Mouse (Mus musculus) limb, embryonic 13.5 days (tissue): Measurements from ENCODE around the gene Olfr373. TPM values are rescaled to one million over a fixed set of nuclear protein-coding genes. Genes with fewer than 3 reads are reported as not detected.
"Not testable (repeated sequence)": the region's sequence is repeated elsewhere in the genome, so short reads cannot be mapped to it uniquely, and the experiment has no call there.

ENCODE experiments used
- ATAC-seq: fragments of 200-750 bp; cut with Nextera tagmentation; 2 replicates; pipeline ENCODE4 v1.8.0; 2017; ENCODE audit warnings: low read depth, moderate number of reproducible peaks, moderate TSS enrichment; ENCODE audit not compliant: low FRiP score
- H3K27ac ChIP-seq: fragments of 300-500 bp; sonication (generic); 2 replicates; pipeline ENCODE4 v1.5.1; 2015; ENCODE audit warnings: inconsistent platforms, mild to moderate bottlenecking, moderate library complexity
- H3K27me3 ChIP-seq: fragments of 300-500 bp; sonication (generic); 2 replicates; pipeline ENCODE4 v1.6.1; 2015; ENCODE audit warnings: mild to moderate bottlenecking, inconsistent platforms
- H3K36me3 ChIP-seq: fragments of 300-500 bp; sonication (generic); 2 replicates; pipeline ENCODE4 v1.6.1; 2015; ENCODE audit warnings: inconsistent platforms, mild to moderate bottlenecking, moderate library complexity
- H3K4me1 ChIP-seq: fragments of 300-500 bp; sonication (generic); 2 replicates; pipeline ENCODE4 v1.6.1; 2015; ENCODE audit warnings: inconsistent platforms
- H3K4me2 ChIP-seq: fragments of 300-500 bp; sonication (generic); replicated peaks from 2 replicates; pipeline ENCODE4 v1.6.1; 2015; ENCODE audit warnings: inconsistent platforms, mild to moderate bottlenecking, moderate library complexity
- H3K4me3 ChIP-seq: fragments of 300-500 bp; sonication (generic); 2 replicates; pipeline ENCODE4 v1.5.1; 2015; ENCODE audit warnings: moderate library complexity, mild to moderate bottlenecking, inconsistent platforms
- H3K9ac ChIP-seq: fragments of 300-500 bp; sonication (generic); 2 replicates; pipeline ENCODE4 v1.6.1; 2015; ENCODE audit warnings: mild to moderate bottlenecking, inconsistent platforms
- H3K9me3 ChIP-seq: fragments of 300-500 bp; sonication (generic); 2 replicates; pipeline ENCODE4 v1.6.1; 2016; ENCODE audit warnings: inconsistent platforms
- WGBS: fragments of 180-500 bp; shearing (Covaris S2); methylation state at CpG from one replicate; pipeline ENCODE4 v1.1.7; 2015; 5-methylcytosine and 5-hydroxymethylcytosine counted together
- polyA plus RNA-seq: library from polyadenylated mRNA; unstranded; fragments of >200 nt; fragmentation: Nextera tagmentation; extraction: Ambion mirVana; gene quantifications from 2 replicates; pipeline ENCODE4 v1.2.1, GENCODE M21; 2015

Olfr373 gene
- polyA plus RNA-seq, 1 experiment from 2014 or later = not detected

DNA sequence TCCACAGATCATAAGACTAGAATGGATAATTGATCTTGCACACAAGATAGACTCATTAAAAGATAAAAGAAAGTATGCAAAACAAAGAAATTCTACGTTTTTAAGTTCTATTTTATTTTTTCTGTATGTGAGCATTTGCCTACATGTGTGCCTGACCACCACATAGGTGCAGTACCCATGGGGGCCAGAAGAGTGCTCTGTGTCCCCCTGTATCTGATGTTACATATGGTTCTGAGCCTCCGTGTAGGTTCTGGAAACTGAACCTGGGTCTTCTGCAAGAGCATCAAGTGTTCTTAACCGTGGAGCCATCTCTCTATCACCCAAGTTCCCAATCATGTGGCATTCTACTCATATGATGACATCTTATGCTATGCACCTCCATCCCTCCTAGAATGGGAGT lies 29.5 kb downstream of the Olfr373 start:
- Histone ChIP-seq H3K9ac (no peak overlapping the region), H3K27me3 (no peaks in the 10 kb centered on the region), H3K9me3 (no peaks in the 10 kb centered on the region), H3K4me1 (no peaks in the 10 kb centered on the region), H3K4me2 (no peak overlapping the region), H3K36me3 (no peaks in the 10 kb centered on the region), H3K4me3 (no peak overlapping the region), H3K27ac (no peak overlapping the region)
- 69% methylated on average over 3 of the region's 3 CpGs for WGBS
- no peak for ATAC-seq

DNA sequence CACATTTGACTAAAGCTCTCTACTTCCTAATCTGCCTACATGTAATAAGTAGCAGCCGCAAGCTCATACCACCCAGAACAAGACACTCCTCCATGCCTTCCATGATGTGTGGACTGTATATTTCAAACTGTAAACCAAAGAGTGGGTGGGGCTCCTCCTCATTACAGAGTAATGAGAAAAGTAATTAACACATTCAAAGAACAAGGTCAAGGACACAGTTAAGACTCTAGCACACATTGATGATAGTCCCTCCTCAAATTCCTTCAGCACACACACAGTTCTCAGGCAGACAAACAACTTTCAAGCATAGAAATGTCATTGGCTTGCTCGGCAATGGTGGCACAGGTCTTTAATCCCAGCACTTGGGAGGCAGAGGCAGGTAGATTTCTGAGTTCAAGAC lies 32.2 kb downstream of the Olfr373 start:
- no peaks in the 10 kb centered on the region for H3K27me3 ChIP-seq
- no peaks in the 10 kb centered on the region for H3K4me1 ChIP-seq
- no peak for ATAC-seq
- H3K4me3 ChIP-seq = no peak overlapping the region
- H3K9me3 ChIP-seq = no peaks in the 10 kb centered on the region
- no peak overlapping the region for H3K4me2 ChIP-seq
- no peak overlapping the region for H3K27ac ChIP-seq
- 81% methylated on average over 2 of the region's 2 CpGs for WGBS
- no peak overlapping the region for H3K9ac ChIP-seq
- H3K36me3 ChIP-seq = no peaks in the 10 kb centered on the region

DNA sequence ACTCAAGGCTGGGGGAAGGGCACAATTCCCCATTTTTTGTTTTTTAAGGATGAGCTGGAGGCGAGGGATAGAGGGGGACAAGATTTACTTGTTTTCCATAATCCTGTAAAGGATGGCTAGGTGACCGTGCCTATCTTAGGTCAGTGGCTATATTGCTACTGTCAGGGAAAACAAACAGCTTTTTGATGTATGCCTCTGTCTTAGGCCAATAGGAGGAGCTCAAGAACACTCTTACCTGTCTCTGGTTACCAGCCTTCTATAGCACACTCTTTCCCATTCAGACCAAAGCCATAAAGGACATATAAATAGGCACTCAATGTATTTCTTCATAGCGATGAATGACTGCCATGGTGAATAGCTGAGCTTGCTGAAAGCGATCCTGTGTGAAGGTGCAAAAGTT lies 35.6 kb downstream of the Olfr373 start:
- Histone ChIP-seq H3K36me3 (no peaks in the 10 kb centered on the region), H3K4me2 (no peak overlapping the region), H3K27ac (no peak overlapping the region), H3K9me3 (no peaks in the 10 kb centered on the region), H3K27me3 (no peaks in the 10 kb centered on the region), H3K4me3 (no peak overlapping the region), H3K9ac (no peak overlapping the region), H3K4me1 (peaks cover 4% of the 10 kb centered on the region; the same call in 1 of the 2 replicates)
- WGBS = 47% methylated on average over 4 of the region's 4 CpGs
- ATAC-seq = no peak

DNA sequence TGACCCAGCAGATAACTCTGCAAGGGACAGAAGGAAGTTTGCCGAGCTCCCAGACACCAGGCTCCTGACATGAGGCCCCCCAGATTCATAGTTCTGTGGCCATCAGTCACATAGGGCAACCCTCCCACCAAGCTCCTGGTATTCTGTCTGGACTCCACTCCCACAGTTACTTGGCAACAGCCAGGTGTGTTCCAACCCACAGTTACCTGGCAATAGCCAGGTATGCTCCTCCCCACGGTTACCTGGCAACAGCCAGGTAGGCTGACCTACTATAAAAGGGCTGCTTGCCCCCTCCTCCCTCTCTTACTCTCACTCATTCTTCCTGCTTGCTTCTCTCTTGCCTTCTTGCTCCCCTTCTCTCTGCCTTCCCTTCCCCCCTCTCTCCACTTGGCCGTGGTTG lies 38.5 kb downstream of the Olfr373 start:
- not testable (repeated sequence) for H3K4me1 ChIP-seq, H3K27ac ChIP-seq, H3K9ac ChIP-seq, H3K27me3 ChIP-seq, ATAC-seq, H3K4me2 ChIP-seq, H3K4me3 ChIP-seq, H3K36me3 ChIP-seq, H3K9me3 ChIP-seq
- 54% methylated on average over 3 of the region's 3 CpGs for WGBS

DNA sequence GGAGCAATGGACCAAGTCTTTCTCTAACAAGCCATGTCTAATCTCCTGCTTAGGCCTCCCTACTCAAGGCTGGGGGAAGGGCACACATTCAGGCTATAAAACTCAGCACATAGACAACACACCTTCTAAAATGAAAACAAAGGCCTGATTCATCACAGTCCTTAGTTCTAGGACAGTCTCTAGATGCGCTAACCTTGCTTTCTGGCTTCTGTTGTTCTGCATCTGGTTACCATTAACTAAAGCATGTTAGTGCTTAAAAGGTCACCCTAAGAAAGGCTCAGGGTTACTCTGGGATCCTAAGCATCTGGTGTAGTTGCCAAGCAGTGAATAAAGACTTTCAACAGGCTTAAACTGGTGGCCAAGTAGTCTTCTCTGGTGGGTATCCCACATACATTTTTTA lies 39.0 kb downstream of the Olfr373 start:
- ATAC-seq = no peak
- 22% methylated on average over 1 of the region's 1 CpGs for WGBS

DNA sequence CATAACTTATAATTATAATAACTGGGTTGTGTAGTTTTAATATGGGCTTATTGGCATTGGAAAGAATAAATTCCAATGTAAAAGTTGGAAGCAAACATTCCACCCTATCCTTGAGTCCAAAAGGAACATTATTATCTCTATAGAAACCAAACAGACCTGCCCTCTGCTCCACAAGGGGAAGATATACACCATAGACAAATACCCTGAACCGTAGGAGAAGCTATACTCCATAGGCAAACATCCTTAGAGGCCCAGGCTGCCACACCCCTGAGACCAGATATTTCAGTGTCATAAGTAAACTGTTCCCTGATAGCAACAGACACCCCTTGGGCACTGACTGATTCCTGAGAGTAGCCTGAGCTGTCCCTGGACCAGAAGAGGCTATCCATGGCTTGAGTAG lies 44.9 kb downstream of the Olfr373 start:
- no peaks in the 10 kb centered on the region for H3K4me1 ChIP-seq
- no peak overlapping the region for H3K9ac ChIP-seq
- H3K27me3 ChIP-seq = no peaks in the 10 kb centered on the region
- no peak overlapping the region for H3K27ac ChIP-seq
- H3K36me3 ChIP-seq = no peaks in the 10 kb centered on the region
- no peak for ATAC-seq
- H3K9me3 ChIP-seq = no peaks in the 10 kb centered on the region
- H3K4me3 ChIP-seq = no peak overlapping the region
- 81% methylated on average over 1 of the region's 1 CpGs for WGBS
- no peak overlapping the region for H3K4me2 ChIP-seq

More for the DNA sequence above, 39.0 kb downstream of the Olfr373 start:
- H3K4me1 ChIP-seq = peaks cover 4% of the 10 kb centered on the region; the same call in 1 of the 2 replicates
- no peaks in the 10 kb centered on the region for H3K36me3 ChIP-seq
- H3K4me2 ChIP-seq = no peak overlapping the region
- no peak overlapping the region for H3K27ac ChIP-seq
- H3K27me3 ChIP-seq = no peaks in the 10 kb centered on the region
- H3K4me3 ChIP-seq = no peak overlapping the region
- no peaks in the 10 kb centered on the region for H3K9me3 ChIP-seq
- H3K9ac ChIP-seq = no peak overlapping the region

DNA sequence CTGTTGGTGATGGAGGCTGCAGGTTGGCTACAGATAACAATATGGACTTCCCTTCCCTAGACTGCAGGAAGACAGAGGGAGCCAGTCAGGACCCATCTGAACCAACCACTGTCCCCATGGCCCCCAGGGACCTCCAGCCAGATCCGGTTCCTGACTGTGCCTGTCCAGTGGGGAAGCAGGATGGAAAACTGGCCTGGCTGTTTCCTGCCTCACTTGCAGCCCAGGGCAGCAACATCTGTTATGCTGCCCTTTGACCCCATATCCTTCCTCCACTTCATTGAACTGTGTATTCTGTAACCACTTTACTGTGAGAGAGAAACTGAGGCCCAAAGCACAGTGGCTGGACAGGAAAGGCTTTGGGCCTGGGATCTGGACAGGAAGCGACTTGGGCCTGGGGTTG lies 48.3 kb downstream of the Olfr373 start:
- no peak for ATAC-seq
- no peak overlapping the region for H3K9ac ChIP-seq
- no peaks in the 10 kb centered on the region for H3K4me1 ChIP-seq
- H3K27me3 ChIP-seq = no peaks in the 10 kb centered on the region
- no peak overlapping the region for H3K4me3 ChIP-seq
- no peak overlapping the region for H3K4me2 ChIP-seq
- no peaks in the 10 kb centered on the region for H3K36me3 ChIP-seq
- WGBS = 48% methylated on average over 2 of the region's 2 CpGs
- no peaks in the 10 kb centered on the region for H3K9me3 ChIP-seq
- no peak overlapping the region for H3K27ac ChIP-seq

DNA sequence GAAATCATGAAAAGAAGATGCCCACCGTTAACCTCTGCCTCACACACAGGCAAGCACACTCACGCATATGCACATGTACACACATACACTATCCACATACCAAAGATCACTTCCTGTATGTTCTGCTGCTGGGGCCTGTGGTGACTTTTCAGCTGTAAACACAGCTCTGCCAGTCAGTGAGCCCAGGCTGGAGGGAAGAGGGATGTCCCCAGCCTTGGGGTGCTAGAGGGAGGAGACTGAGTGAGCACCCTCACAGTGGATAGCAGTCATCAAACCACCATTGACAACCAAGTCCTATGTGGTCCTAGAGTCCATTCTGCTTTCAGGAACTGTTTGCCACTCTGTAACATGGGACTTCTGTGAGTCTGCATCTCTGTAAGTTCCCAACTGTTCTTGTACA lies 48.9 kb downstream of the Olfr373 start:
- Histone ChIP-seq H3K27me3 (no peaks in the 10 kb centered on the region), H3K4me1 (peaks cover 3% of the 10 kb centered on the region), H3K4me3 (no peak overlapping the region), H3K4me2 (no peak overlapping the region), H3K36me3 (no peaks in the 10 kb centered on the region), H3K9ac (no peak overlapping the region), H3K27ac (no peak overlapping the region; the same call in 1 of the 2 replicates), H3K9me3 (no peaks in the 10 kb centered on the region)
- WGBS = 71% methylated on average over 2 of the region's 2 CpGs
- no peak for ATAC-seq

DNA sequence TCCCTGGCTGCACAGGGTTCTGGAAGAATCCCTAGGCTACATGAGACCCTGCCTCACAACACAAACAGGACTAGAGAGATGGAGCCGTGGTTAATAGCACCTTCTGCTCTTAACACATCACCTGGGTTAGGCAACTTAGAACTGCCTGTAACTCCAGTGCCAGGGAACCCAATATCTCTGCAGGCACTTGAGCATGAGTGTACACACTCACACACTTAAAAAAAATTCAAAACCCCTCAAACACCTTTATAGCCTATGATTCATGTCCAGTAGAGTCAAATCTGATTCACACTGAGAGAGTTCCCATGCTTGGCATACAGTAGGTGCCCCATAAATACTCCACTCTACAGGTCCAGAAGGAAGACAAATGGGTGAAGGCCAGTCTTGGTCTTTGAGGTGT lies 49.4 kb downstream of the Olfr373 start:
- no peaks in the 10 kb centered on the region for H3K27me3 ChIP-seq
- WGBS = 71% methylated on average over 1 of the region's 1 CpGs
- no peaks in the 10 kb centered on the region for H3K36me3 ChIP-seq
- peaks cover 8% of the 10 kb centered on the region for H3K4me1 ChIP-seq
- H3K9me3 ChIP-seq = no peaks in the 10 kb centered on the region
- H3K4me3 ChIP-seq = no peak overlapping the region
- H3K4me2 ChIP-seq = no peak overlapping the region
- H3K9ac ChIP-seq = no peak overlapping the region
- ATAC-seq = no peak
- no peak overlapping the region for H3K27ac ChIP-seq

DNA sequence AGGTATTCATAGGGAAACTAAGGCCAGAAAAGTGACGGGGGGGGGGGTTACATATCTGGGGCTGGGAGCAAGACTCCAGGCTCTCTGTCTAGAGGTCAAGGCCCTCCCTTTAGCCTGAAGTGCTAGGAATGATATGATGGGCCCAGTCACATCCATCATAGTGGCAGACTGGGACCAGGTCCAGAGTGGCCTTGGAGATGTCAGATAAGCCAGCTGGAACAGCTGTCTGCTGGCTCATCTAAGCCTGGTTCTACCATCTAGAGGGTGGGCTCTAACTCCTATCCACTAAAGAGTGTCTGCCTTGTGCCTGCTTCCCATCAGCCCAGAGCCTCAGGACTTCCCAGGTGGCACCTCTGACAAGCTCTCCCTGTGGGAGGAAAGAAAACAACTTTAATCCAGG lies 49.9 kb downstream of the Olfr373 start:
- Histone ChIP-seq H3K9ac (no peak overlapping the region), H3K9me3 (no peaks in the 10 kb centered on the region), H3K27me3 (no peaks in the 10 kb centered on the region), H3K36me3 (no peaks in the 10 kb centered on the region; the same call in 1 of the 2 replicates), H3K4me3 (no peak overlapping the region), H3K27ac (no peak overlapping the region), H3K4me1 (peaks cover 12% of the 10 kb centered on the region), H3K4me2 (no peak overlapping the region)
- ATAC-seq = no peak
- WGBS = 92% methylated on average over 1 of the region's 1 CpGs

DNA sequence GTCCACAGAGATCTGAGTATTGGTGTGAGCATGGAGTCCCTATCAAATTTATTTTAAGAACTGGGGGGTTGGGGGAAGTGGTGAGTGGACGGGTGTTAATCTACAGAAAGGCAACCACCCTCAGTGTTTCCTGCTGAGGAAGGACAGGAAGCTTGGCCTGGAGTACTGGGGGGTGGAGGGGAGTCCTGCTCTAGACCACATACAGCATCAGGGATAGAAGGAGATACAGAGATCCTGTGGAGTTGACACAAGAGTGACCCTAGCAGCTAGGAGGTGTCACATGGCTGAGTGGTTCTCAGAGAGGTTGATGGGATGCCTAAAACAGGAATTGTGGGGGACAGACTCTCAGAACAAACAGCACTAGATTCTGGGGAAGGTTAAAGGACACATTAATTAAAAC lies 50.5 kb downstream of the Olfr373 start:
- Histone ChIP-seq H3K4me2 (no peak overlapping the region), H3K4me3 (no peak overlapping the region), H3K4me1 (peaks cover 14% of the 10 kb centered on the region), H3K27me3 (no peaks in the 10 kb centered on the region), H3K9ac (no peak overlapping the region), H3K27ac (no peak overlapping the region), H3K9me3 (no peaks in the 10 kb centered on the region), H3K36me3 (peaks cover 6% of the 10 kb centered on the region)
- 63% methylated on average over 1 of the region's 1 CpGs for WGBS
- ATAC-seq = no peak

DNA sequence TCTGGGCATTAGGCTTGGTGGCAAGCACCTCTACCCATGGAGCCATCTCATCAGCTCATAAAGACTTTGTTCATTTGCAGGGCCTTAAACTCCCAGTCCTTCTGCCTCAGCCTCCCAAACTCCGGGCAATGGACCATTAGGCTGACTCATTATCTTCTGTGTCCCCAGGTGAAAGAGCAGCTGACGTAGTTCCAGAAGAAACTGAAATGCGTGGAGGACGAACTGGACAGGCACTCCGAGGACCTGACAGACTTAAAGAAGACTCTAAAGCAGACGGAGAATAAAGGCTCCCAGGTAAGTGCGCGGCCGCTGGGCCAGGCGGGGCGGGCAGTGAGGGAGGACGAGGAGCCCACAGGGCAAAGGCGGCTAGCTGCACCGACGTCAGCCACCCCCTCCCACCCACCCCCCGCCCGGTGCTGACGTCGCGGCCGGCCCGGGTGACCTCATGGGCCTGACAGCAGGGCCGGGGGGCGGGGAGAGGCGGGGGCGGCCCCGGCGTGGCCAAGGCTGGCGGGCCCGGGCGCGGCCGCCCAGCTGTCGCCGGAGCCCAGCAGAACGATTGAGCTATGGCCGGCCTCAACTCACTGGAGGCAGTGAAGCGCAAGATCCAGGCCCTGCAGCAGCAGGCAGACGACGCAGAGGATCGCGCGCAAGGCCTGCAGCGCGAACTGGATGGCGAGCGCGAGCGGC lies 51.9 kb downstream of the Olfr373 start, which contains the start of gene Tpm4:
Gene Tpm4, plus strand, starts transcription at position 220 of the 690 bp plus-strand sequence.
- peak; percentile 74 for ATAC-seq
- Histone ChIP-seq H3K4me2 (peak within 1 kb of the TSS; percentile 82), H3K9me3 (no peaks in the 10 kb centered on the region), H3K27me3 (no peaks in the 10 kb centered on the region), H3K9ac (peak within 1 kb of the TSS; percentile 98), H3K36me3 (peaks cover 20% of the 10 kb centered on the region), H3K4me3 (peak within 1 kb of the TSS; percentile 84), H3K27ac (peak within 1 kb of the TSS; percentile 100), H3K4me1 (peaks cover 14% of the 10 kb centered on the region)
- under 1% methylated on average over 46 of the region's 49 CpGs for WGBS
